Mouse (Mus musculus) embryonic fibroblast, embryonic 13.5 days (primary cell): ENCODE data around the gene Zfp62. TPM values are rescaled to one million over a fixed set of nuclear protein-coding genes. Genes with fewer than 3 reads are reported as not detected.

Experiments
- H3K27ac ChIP-seq: 2 replicates; pipeline ENCODE4 v1.5.1; 2012; ENCODE audit warnings: low read length, control low read depth, inconsistent platforms; ENCODE audit not compliant: insufficient read depth
- H3K4me1 ChIP-seq: 2 replicates; pipeline ENCODE4 v1.6.1; 2011; ENCODE audit warnings: low read length; ENCODE audit not compliant: control insufficient read depth, insufficient read depth
- H3K4me3 ChIP-seq: 2 replicates; pipeline ENCODE4 v1.5.1; 2011; ENCODE audit warnings: mild to moderate bottlenecking, control low read depth, low read length; ENCODE audit not compliant: insufficient read depth
- CTCF ChIP-seq: IDR thresholded peaks from 2 replicates; pipeline ENCODE4 v1.5.1; 2011; ENCODE audit warnings: mild to moderate bottlenecking, control low read depth, low read length, moderate library complexity, borderline replicate concordance; ENCODE audit not compliant: insufficient read depth
- POLR2A ChIP-seq: IDR thresholded peaks from 2 replicates; pipeline ENCODE4 v1.6.1; 2011; ENCODE audit warnings: low read depth, mild to moderate bottlenecking, control low read depth, low read length, moderate library complexity
- polyA plus RNA-seq: library from polyadenylated mRNA; stranded (reverse); fragments of >200 nt; gene quantifications from 2 replicates; pipeline ENCODE4 v1.2.4, GENCODE M21; 2011; ENCODE audit warnings: low read depth; ENCODE audit not compliant: missing spikeins, insufficient read length

The Zfp62 gene
- polyA plus RNA-seq, 1 experiment, result 66.0 TPM

DNA sequence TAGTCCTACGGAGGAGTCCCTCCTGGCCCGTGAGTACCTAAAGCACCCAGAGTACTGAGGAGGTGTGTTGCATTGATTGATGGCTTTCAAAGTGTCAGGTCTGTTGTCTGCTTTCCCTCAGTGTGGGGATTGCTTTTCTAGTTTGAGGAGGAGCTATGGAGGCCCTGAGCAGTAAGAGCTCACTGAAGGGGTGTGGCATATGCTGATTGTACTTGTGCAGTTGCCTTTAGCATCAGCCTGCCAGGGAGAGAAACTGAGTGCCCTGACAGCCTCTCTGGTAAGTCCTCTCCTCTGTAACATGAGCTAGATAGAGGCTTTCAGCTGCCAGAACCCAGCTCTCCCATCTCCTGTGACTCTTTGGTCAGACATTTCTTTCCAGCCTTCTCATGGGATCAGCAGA lies 44.2 kb downstream of the Zfp62 start:
- TF ChIP-seq CTCF, result no peak
- TF ChIP-seq POLR2A, result no peak
- Histone ChIP-seq H3K4me1 (peaks cover 21% of the 10 kb centered on the region), H3K4me3 (no peak overlapping the region), H3K27ac (peak overlapping the region; percentile 45)

GRCm38 (mm10) chr11:49248226-49248973 lies 45.3 kb downstream of the Zfp62 start:
- Histone ChIP-seq H3K4me3 (no peak overlapping the region), H3K27ac (0 out of 2 replicates have a peak overlapping the region, but pooled peaks have one; percentile 31), H3K4me1 (peaks cover 21% of the 10 kb centered on the region)
- TF ChIP-seq POLR2A, result no peak
- no peak for TF ChIP-seq CTCF

DNA sequence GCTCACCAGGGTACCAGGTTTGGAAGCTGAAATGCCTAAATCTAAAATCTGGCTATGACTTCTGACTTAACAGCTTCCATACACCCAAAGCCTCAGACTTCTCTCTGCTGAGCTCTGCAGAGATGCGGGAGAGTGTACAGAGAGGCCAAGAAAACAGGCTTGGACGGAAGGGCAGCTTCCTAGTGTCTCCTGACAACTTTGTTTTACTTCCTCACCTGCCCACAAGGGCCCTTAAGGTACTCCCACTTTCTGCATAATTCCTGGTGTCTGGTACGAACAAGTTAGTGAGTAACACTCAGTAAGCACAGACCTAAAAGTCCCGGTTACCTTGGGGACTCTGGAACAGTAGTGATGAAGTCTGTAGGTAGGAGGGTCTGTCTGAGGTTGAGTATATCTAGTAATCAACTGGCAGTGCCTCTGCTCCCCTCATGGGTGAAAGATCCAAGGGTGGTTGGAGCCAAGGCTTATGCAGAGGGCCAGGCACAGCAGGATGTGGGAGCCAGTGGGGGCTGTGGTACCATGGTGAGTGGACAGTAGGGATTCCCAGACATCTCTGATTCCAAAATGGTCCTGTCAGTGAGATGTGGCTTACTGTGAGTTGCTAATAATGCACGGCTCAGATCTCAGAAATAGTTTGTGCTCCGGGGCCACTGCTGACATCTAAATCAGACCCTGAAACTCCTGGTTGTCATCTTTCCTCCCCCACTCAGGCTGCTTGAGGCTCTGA lies 46.0 kb downstream of the Zfp62 start:
- peaks cover 21% of the 10 kb centered on the region for H3K4me1 ChIP-seq
- peak overlapping the region; percentile 58; the same call in 1 of the 2 replicates for H3K27ac ChIP-seq
- H3K4me3 ChIP-seq, result no peak overlapping the region
- TF ChIP-seq POLR2A (no peak), CTCF (no peak)

GRCm38 (mm10) chr11:49249811-49250421 lies 46.8 kb downstream of the Zfp62 start:
- Histone ChIP-seq H3K4me1 (peaks cover 20% of the 10 kb centered on the region), H3K27ac (peak overlapping the region; percentile 58), H3K4me3 (peak overlapping the region; percentile 71)
- no peak for TF ChIP-seq CTCF

- TF ChIP-seq POLR2A, result peak; percentile 98
- no peak for TF ChIP-seq CTCF
- peak overlapping the region; percentile 74 for H3K27ac ChIP-seq
- H3K4me3 ChIP-seq, result peak overlapping the region; percentile 71
- H3K4me1 ChIP-seq, result peaks cover 17% of the 10 kb centered on the region
Measured at GRCm38 (mm10) chr11:49250422-49251379, 47.6 kb downstream of the Zfp62 start.

DNA sequence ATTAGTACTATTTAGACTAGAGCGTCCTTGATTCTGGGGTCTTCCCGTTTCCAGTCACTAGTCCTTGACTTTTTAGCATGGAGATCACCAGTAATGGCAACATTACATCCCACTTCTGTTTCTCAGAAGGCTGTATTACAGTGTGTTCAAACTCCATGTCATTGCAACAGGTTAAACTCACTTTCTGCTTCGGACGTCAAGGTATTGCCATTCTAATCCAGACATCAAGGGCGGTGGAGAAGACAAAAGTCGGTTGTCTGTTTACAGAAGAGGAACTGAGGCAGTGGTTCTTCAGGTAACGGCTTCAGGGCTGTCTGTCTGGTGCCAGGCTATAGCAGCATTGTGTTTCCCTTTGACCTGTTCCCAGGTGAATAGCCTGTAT lies 48.3 kb downstream of the Zfp62 start:
- Histone ChIP-seq H3K4me1 (peaks cover 17% of the 10 kb centered on the region), H3K27ac (no peak overlapping the region), H3K4me3 (peak overlapping the region; percentile 71)
- TF ChIP-seq CTCF (no peak), POLR2A (no peak)

DNA sequence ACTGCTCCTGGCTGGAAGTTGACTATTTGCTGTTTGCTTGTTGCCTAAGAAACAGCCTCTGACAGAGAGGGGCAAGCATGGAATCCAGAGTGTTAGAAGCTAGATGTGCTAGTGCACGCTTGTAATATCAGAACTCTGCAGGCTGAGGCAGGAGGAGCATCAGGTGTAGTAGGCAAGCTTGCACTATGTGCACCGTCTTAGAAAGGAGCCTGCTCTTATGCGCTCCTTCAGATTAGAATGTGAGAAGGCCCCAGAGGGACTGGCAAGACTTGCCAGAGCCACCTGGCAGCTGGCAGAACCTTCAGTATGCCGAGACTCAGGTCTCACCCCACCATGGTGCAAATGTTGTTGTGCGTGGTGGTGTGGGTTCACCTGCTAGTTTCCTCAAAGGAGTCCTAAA lies 49.0 kb downstream of the Zfp62 start:
- Histone ChIP-seq H3K4me1 (peaks cover 15% of the 10 kb centered on the region), H3K27ac (no peak overlapping the region), H3K4me3 (peak overlapping the region; percentile 71; the same call in 1 of the 2 replicates)
- TF ChIP-seq CTCF (no peak), POLR2A (no peak)

GRCm38 (mm10) chr11:49253035-49253434 lies 49.9 kb downstream of the Zfp62 start:
- Histone ChIP-seq H3K4me1 (peaks cover 11% of the 10 kb centered on the region), H3K27ac (no peak overlapping the region), H3K4me3 (no peak overlapping the region)
- TF ChIP-seq CTCF (no peak), POLR2A (no peak)

DNA sequence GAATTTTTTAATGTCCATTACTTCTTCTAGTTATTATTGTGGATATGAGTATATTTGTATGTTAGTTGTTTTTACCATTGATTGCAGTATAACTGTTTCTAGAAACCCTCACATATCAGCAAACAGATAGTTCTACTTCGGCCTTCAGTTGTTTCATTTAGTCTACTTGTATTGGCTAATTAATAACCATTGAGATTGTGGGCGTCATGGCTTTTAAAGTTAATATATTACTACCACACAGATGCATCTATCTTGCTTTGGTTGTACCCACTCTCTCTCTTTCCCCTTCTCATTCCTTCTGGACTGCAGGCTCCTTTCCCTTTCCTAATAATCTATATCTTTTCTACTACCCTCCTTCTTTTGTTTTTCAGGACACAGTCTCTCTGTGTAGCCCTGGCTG lies 56.2 kb downstream of the Zfp62 start:
- no peak overlapping the region for H3K27ac ChIP-seq
- no peaks in the 10 kb centered on the region for H3K4me1 ChIP-seq
- no peak overlapping the region for H3K4me3 ChIP-seq
- no peak for TF ChIP-seq POLR2A
- TF ChIP-seq CTCF, result no peak

DNA sequence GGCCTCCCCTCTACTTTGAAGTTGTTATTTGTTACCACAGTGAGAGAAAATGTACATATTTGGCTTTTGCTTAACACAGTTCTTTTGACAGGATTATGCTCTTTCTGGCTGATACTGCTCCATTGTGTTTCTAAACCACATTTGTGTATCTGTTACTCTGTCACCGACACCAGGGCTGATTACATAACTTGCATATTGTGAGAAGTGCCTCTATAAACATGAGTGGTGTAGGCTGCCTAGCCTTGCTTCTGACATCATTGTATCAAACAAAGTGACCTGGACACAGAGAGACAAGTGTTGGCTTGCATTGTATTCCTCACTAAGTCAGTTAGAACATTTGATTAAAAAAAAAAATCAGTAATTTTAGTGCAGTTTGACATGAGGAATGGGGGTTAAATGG lies 56.7 kb downstream of the Zfp62 start:
- no peak for TF ChIP-seq CTCF
- no peak for TF ChIP-seq POLR2A
- Histone ChIP-seq H3K4me3 (no peak overlapping the region), H3K27ac (no peak overlapping the region), H3K4me1 (no peaks in the 10 kb centered on the region)
